Mouse (Mus musculus) small intestine, adult 2 months (tissue): ENCODE measurements around the gene Nsmce4a.

Experiments
- CTCF ChIP-seq: fragments of 200-500 bp; IDR thresholded peaks from 2 replicates; pipeline ENCODE4 v1.5.1; 2012; ENCODE audit warnings: low read depth, mild to moderate bottlenecking, control low read depth, inconsistent platforms, low read length, moderate library complexity, mixed read lengths; ENCODE audit not compliant: insufficient replicate concordance, insufficient read length; ENCODE audit errors: extremely low read depth
- POLR2A ChIP-seq: fragments of 200-500 bp; IDR thresholded peaks from 2 replicates; pipeline ENCODE4 v1.6.1; 2012; ENCODE audit warnings: low read depth, mild to moderate bottlenecking, control low read depth, inconsistent platforms, low read length, moderate library complexity

GRCm38 (mm10) chr7:130590845-130591437, 18.0 kb upstream of the Nsmce4a start:
- TF ChIP-seq POLR2A = no peak
- no peak for TF ChIP-seq CTCF
